Mouse (Mus musculus): ENCODE measurements around the gene Clip2. TPM values are rescaled to one million over a fixed set of nuclear protein-coding genes. Genes with fewer than 3 reads are reported as not detected.

The Clip2 gene
- polyA plus RNA-seq, 1 experiment = 10.1 TPM

GRCm38 (mm10) chr5:134545242-134545629 is 7.0 kb downstream of the Clip2 start:
- 79% methylated on average over 3 of the region's 3 CpGs for WGBS
- no peaks in the 10 kb centered on the region; the same call in 1 of the 2 replicates for H3K4me1 ChIP-seq (ENCODE audit: control insufficient read depth, insufficient read depth, insufficient read length)

GRCm38 (mm10) chr5:134544516-134545241 is 7.6 kb downstream of the Clip2 start:
- no peak for DNase-seq (ENCODE audit: low read depth in 1 of 2, low spot score in 2 of 2)
- H3K4me3 ChIP-seq (ENCODE audit: extremely low read depth, insufficient read depth, insufficient read length) = no peak overlapping the region
- no peaks in the 10 kb centered on the region for H3K36me3 ChIP-seq (ENCODE audit: control insufficient read depth, insufficient read depth, low read length)
- TF ChIP-seq POLR2A (IDR thresholded peaks at IDR 0.05; ENCODE audit: low read depth, low read length) (no peak), CTCF (IDR thresholded peaks at IDR 0.05; ENCODE audit: extremely low read depth, insufficient read depth, insufficient read length, insufficient replicate concordance) (no peak)
- no peaks in the 10 kb centered on the region for H3K27me3 ChIP-seq (ENCODE audit: control insufficient read depth, insufficient read depth, low read length)
- WGBS = 88% methylated on average over 19 of the region's 19 CpGs
- no peak overlapping the region for H3K27ac ChIP-seq (ENCODE audit: insufficient read depth, low read length)
- peaks cover 2% of the 10 kb centered on the region; the same call in 1 of the 2 replicates for H3K4me1 ChIP-seq (ENCODE audit: control insufficient read depth, insufficient read depth, insufficient read length)

More at GRCm38 (mm10) chr5:134545242-134545629, 7.0 kb downstream of the Clip2 start:
- Histone ChIP-seq H3K27ac (ENCODE audit: insufficient read depth, low read length) (no peak overlapping the region), H3K36me3 (ENCODE audit: control insufficient read depth, insufficient read depth, low read length) (no peaks in the 10 kb centered on the region), H3K27me3 (ENCODE audit: control insufficient read depth, insufficient read depth, low read length) (no peaks in the 10 kb centered on the region), H3K4me3 (ENCODE audit: extremely low read depth, insufficient read depth, insufficient read length) (no peak overlapping the region)
- DNase-seq (ENCODE audit: low read depth in 1 of 2, low spot score in 2 of 2) = no peak
- TF ChIP-seq POLR2A (IDR thresholded peaks at IDR 0.05; ENCODE audit: low read depth, low read length) (no peak), CTCF (IDR thresholded peaks at IDR 0.05; ENCODE audit: extremely low read depth, insufficient read depth, insufficient read length, insufficient replicate concordance) (no peak)

DNA sequence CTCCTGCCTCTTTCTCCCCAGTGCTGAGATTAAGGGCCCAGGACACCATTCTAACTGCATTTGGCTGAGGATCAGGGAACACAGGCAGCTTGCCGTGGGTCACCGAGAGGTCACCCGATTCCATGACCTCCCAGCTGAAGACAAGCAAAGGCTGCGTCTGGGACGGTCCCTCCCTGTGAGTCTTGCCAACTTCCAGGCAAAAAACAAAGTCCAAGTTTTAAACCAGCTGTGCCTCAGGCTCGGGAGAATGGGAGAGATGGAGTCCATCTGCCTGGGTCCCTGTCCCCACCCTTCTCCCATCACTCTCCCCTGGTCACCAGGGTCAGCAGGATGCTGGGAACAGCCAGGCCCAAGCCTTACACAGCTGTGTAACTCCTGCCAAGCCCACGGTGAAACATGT is 10.6 kb downstream of the Clip2 start:
- peaks cover 2% of the 10 kb centered on the region; the same call in 1 of the 2 replicates for H3K4me1 ChIP-seq (ENCODE audit: control insufficient read depth, insufficient read depth, insufficient read length)
- no peak for TF ChIP-seq CTCF (IDR thresholded peaks at IDR 0.05; ENCODE audit: extremely low read depth, insufficient read depth, insufficient read length, insufficient replicate concordance)
- TF ChIP-seq POLR2A (IDR thresholded peaks at IDR 0.05; ENCODE audit: low read depth, low read length) = no peak
- no peak overlapping the region for H3K4me3 ChIP-seq (ENCODE audit: extremely low read depth, insufficient read depth, insufficient read length)
- WGBS = 86% methylated on average over 7 of the region's 7 CpGs
- DNase-seq (ENCODE audit: low read depth in 1 of 2, low spot score in 2 of 2) = no peak
- H3K27me3 ChIP-seq (ENCODE audit: control insufficient read depth, insufficient read depth, low read length) = no peaks in the 10 kb centered on the region
- no peak overlapping the region for H3K27ac ChIP-seq (ENCODE audit: insufficient read depth, low read length)
- no peaks in the 10 kb centered on the region for H3K36me3 ChIP-seq (ENCODE audit: control insufficient read depth, insufficient read depth, low read length)

- H3K27me3 ChIP-seq (ENCODE audit: control insufficient read depth, insufficient read depth, low read length) = no peaks in the 10 kb centered on the region
- DNase-seq (ENCODE audit: low read depth in 1 of 2, low spot score in 2 of 2) = no peak
- WGBS = 92% methylated on average over 6 of the region's 6 CpGs
- H3K4me3 ChIP-seq (ENCODE audit: extremely low read depth, insufficient read depth, insufficient read length) = no peak overlapping the region
- no peak for TF ChIP-seq POLR2A (IDR thresholded peaks at IDR 0.05; ENCODE audit: low read depth, low read length)
- no peak for TF ChIP-seq CTCF (IDR thresholded peaks at IDR 0.05; ENCODE audit: extremely low read depth, insufficient read depth, insufficient read length, insufficient replicate concordance)
- H3K4me1 ChIP-seq (ENCODE audit: control insufficient read depth, insufficient read depth, insufficient read length) = peaks cover 2% of the 10 kb centered on the region; the same call in 1 of the 2 replicates
- no peak overlapping the region for H3K27ac ChIP-seq (ENCODE audit: insufficient read depth, low read length)
- no peaks in the 10 kb centered on the region for H3K36me3 ChIP-seq (ENCODE audit: control insufficient read depth, insufficient read depth, low read length)
These were observed 11.4 kb downstream of the Clip2 start for GRCm38 (mm10) chr5:134540881-134541280.

DNA sequence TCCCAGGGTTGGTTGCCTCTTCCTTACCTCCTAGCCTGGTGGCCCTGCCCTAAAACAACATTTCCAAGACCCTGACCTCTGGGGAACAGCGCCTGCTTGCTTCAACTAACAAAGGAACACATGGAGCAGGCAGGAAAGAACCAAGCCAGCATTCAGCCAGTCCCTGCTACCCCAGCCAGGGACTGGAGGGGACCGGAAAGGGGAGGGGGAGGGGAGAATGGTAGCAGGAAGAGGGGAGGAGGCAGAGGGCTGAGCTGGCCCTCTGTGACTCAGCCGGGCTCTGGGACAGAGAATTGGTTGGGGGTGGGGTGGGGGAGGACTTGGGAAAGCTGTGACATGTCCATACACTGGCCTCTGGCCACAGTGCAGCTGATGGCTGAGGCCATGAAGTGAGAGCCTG is 12.3 kb downstream of the Clip2 start:
- H3K4me3 ChIP-seq (ENCODE audit: extremely low read depth, insufficient read depth, insufficient read length) = no peak overlapping the region
- peak in 1 of 2 experiments; percentile 18 for DNase-seq (ENCODE audit: low read depth in 1 of 2, low spot score in 2 of 2)
- whole genome bisulfite sequencing = 21% methylated on average over 3 of the region's 3 CpGs
- no peak overlapping the region for H3K27ac ChIP-seq (ENCODE audit: insufficient read depth, low read length)
- H3K27me3 ChIP-seq (ENCODE audit: control insufficient read depth, insufficient read depth, low read length) = no peaks in the 10 kb centered on the region
- TF ChIP-seq POLR2A (IDR thresholded peaks at IDR 0.05; ENCODE audit: low read depth, low read length) (no peak), CTCF (IDR thresholded peaks at IDR 0.05; ENCODE audit: extremely low read depth, insufficient read depth, insufficient read length, insufficient replicate concordance) (no peak)
- peaks cover 2% of the 10 kb centered on the region; the same call in 1 of the 2 replicates for H3K4me1 ChIP-seq (ENCODE audit: control insufficient read depth, insufficient read depth, insufficient read length)
- no peaks in the 10 kb centered on the region for H3K36me3 ChIP-seq (ENCODE audit: control insufficient read depth, insufficient read depth, low read length)

DNA sequence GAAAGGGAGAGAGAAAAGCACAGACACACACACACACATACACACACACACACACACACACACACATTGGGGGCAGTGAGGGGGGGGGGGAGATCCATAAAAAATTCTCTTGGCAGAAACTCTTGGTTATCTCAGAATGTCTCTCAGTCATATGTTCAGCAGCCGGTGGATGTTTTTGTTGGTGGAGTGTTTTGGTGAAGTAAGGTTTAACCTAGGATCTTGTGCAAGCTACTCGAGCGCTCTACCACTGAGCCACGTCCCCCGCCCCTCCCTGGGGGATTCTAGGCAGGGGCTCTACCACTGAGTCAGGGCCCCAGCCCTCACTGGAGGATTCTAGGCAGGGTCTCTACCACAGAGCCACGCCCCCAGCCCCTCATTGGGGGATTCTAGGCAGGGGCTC is 16.2 kb downstream of the Clip2 start:
- no peaks in the 10 kb centered on the region for H3K27me3 ChIP-seq (ENCODE audit: control insufficient read depth, insufficient read depth, low read length)
- TF ChIP-seq POLR2A (IDR thresholded peaks at IDR 0.05; ENCODE audit: low read depth, low read length) = no peak
- TF ChIP-seq CTCF (IDR thresholded peaks at IDR 0.05; ENCODE audit: extremely low read depth, insufficient read depth, insufficient read length, insufficient replicate concordance) = no peak
- peaks cover 2% of the 10 kb centered on the region; the same call in 1 of the 2 replicates for H3K4me1 ChIP-seq (ENCODE audit: control insufficient read depth, insufficient read depth, insufficient read length)
- H3K27ac ChIP-seq (ENCODE audit: insufficient read depth, low read length) = no peak overlapping the region
- WGBS = 80% methylated on average over 6 of the region's 6 CpGs
- DNase-seq (ENCODE audit: low read depth in 1 of 2, low spot score in 2 of 2) = no peak
- H3K4me3 ChIP-seq (ENCODE audit: extremely low read depth, insufficient read depth, insufficient read length) = no peak overlapping the region
- H3K36me3 ChIP-seq (ENCODE audit: control insufficient read depth, insufficient read depth, low read length) = no peaks in the 10 kb centered on the region

DNA sequence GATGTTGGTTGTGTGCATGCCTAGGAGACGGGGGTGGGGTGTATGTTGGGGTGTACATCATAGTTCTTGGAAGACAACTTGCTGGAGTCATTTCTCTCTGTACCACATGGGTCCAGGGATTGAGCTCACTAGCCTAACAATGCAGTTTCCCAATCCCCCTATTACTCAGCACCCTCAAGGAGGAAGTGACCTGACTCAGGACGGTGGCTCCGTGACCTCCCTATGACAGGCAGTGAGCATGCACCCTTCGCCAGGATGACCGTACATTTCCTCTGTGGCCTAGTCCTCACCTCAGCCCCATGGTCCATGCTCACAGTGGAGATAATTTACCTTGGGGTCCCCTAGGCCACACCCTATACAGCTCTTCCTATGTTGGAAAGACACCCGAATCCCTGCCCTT is 19.8 kb downstream of the Clip2 start:
- no peak overlapping the region for H3K4me3 ChIP-seq (ENCODE audit: extremely low read depth, insufficient read depth, insufficient read length)
- WGBS = 81% methylated on average over 6 of the region's 6 CpGs
- H3K27me3 ChIP-seq (ENCODE audit: control insufficient read depth, insufficient read depth, low read length) = no peaks in the 10 kb centered on the region
- no peak for TF ChIP-seq CTCF (IDR thresholded peaks at IDR 0.05; ENCODE audit: extremely low read depth, insufficient read depth, insufficient read length, insufficient replicate concordance)
- TF ChIP-seq POLR2A (IDR thresholded peaks at IDR 0.05; ENCODE audit: low read depth, low read length) = no peak
- H3K27ac ChIP-seq (ENCODE audit: insufficient read depth, low read length) = no peak overlapping the region
- DNase-seq (ENCODE audit: low read depth in 1 of 2, low spot score in 2 of 2) = no peak
- H3K36me3 ChIP-seq (ENCODE audit: control insufficient read depth, insufficient read depth, low read length) = no peaks in the 10 kb centered on the region
- no peaks in the 10 kb centered on the region for H3K4me1 ChIP-seq (ENCODE audit: control insufficient read depth, insufficient read depth, insufficient read length)
